Mouse (Mus musculus) limb, embryonic 12.5 days (tissue): Measurements from ENCODE around the gene Pcbp1. TPM values are rescaled to one million over a fixed set of nuclear protein-coding genes. Genes with fewer than 3 reads are reported as not detected.

Source experiments
- ATAC-seq: fragments of 200-750 bp; cut with Nextera tagmentation; 2 replicates; pipeline ENCODE4 v1.8.0; 2017; ENCODE audit warnings: low read depth, moderate TSS enrichment; ENCODE audit not compliant: insufficient number of reproducible peaks, insufficient read depth, low FRiP score, low TSS enrichment
- H3K27ac ChIP-seq: fragments of 300-500 bp; sonication (generic); 2 replicates; pipeline ENCODE4 v1.5.1; 2016; ENCODE audit warnings: mild to moderate bottlenecking, moderate library complexity
- H3K27me3 ChIP-seq: fragments of 300-500 bp; sonication (generic); 2 replicates; pipeline ENCODE4 v1.6.1; 2016; ENCODE audit warnings: mild to moderate bottlenecking, moderate library complexity
- H3K36me3 ChIP-seq: fragments of 300-500 bp; sonication (generic); 2 replicates; pipeline ENCODE4 v1.6.1; 2016; ENCODE audit warnings: mild to moderate bottlenecking, moderate library complexity
- H3K4me1 ChIP-seq: fragments of 300-500 bp; sonication (generic); replicated peaks from 2 replicates; pipeline ENCODE4 v1.6.1; 2016
- H3K4me2 ChIP-seq: fragments of 300-500 bp; sonication (generic); 2 replicates; pipeline ENCODE4 v1.6.1; 2016; ENCODE audit warnings: mild to moderate bottlenecking, moderate library complexity
- H3K4me3 ChIP-seq: fragments of 300-500 bp; sonication (generic); replicated peaks from 2 replicates; pipeline ENCODE4 v1.5.1; 2016; ENCODE audit warnings: mild to moderate bottlenecking
- H3K9ac ChIP-seq: fragments of 300-500 bp; sonication (generic); replicated peaks from 2 replicates; pipeline ENCODE4 v1.6.1; 2016; ENCODE audit warnings: mild to moderate bottlenecking, moderate library complexity
- H3K9me3 ChIP-seq: fragments of 300-500 bp; sonication (generic); 2 replicates; pipeline ENCODE4 v1.6.1; 2016; ENCODE audit warnings: mild to moderate bottlenecking, moderate library complexity
- WGBS: fragments of 180-500 bp; shearing (Covaris S2); methylation state at CpG from one replicate; pipeline ENCODE4 v1.1.7; 2016; 5-methylcytosine and 5-hydroxymethylcytosine counted together
- polyA plus RNA-seq: library from polyadenylated mRNA; unstranded; fragments of >200 nt; fragmentation: Nextera tagmentation; extraction: Ambion mirVana; gene quantifications from 2 replicates; pipeline ENCODE4 v1.2.1, GENCODE M21; 2016

Pcbp1 gene
- polyA plus RNA-seq, 1 experiment from 2014 or later: 583 TPM

DNA sequence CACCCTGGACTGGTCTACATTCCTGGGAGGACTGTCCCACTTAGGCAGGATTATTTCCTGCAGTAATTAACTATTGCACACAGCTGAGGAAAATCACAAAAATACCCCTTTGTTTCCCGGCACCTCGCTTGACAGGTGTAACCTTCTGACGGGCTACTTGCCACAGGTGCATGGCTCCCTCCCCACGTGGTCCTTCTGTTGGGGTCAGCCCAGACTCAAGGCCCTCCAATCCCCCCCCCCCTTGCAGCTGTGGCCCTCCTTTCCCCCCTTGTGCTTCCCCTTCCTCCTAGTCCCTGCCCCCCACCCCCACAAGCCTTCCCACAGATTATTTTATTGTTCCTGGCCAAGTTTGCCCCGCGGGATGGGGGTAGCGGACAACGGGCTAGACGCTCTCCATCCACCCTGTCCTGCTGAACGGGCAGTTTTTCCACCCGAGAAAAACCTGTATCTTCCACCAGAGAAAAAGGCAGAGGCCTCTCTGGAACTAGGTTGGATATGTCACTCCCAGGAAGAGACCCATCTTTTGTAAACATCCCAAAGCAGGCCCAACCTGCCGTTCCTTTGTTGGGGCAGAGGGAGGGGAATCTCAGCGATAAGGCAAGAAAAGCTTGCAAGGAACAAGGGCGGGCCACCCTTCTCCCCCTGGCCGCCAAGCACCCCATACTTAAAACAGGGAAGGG, 2.2 kb downstream of the Pcbp1 start:
- Histone ChIP-seq H3K27me3 (no peaks in the 10 kb centered on the region), H3K4me3 (peak overlapping the region; percentile 93), H3K9me3 (no peaks in the 10 kb centered on the region), H3K27ac (peak overlapping the region; percentile 92), H3K4me2 (peak overlapping the region; percentile 91), H3K9ac (peak overlapping the region; percentile 97), H3K4me1 (peaks cover 9% of the 10 kb centered on the region), H3K36me3 (peaks cover 33% of the 10 kb centered on the region)
- WGBS: under 1% methylated on average over 15 of the region's 15 CpGs
- ATAC-seq: no peak

DNA sequence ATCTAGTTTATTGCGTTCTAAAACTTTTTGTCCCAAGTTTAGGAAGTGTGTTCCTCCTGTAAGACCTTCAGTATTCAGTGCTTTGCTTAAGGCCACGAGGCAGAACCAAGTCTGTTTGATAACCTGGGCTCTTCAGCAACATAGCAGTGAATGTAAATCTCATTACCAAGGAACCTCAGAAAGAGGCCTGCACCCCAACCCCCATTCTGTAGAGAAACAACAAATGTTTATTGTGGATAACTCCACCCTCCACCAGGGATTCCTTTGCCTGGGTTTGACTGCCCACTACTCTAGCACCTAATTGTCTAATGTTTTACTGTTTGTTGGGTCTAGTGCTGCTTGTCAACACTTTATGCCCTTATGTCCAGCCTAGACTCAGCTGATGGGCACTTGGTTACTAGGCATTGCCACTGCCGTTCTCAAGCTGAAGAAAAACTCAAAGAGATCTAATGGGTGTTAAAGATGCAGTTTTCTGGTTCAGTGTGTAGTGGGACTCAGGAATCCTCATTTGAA, 2.8 kb downstream of the Pcbp1 start:
- peaks cover 33% of the 10 kb centered on the region for H3K36me3 ChIP-seq
- peaks cover 9% of the 10 kb centered on the region for H3K4me1 ChIP-seq
- H3K4me2 ChIP-seq: peak overlapping the region; percentile 91
- peak overlapping the region; percentile 93 for H3K4me3 ChIP-seq
- H3K27ac ChIP-seq: peak overlapping the region; percentile 92
- no peaks in the 10 kb centered on the region for H3K27me3 ChIP-seq
- H3K9me3 ChIP-seq: no peaks in the 10 kb centered on the region
- 45% methylated on average over 3 of the region's 3 CpGs for WGBS
- peak overlapping the region; percentile 97 for H3K9ac ChIP-seq
- no peak for ATAC-seq

GRCm38 (mm10) chr6:86522001-86522911, 3.9 kb downstream of the Pcbp1 start:
- H3K9ac ChIP-seq: no peak overlapping the region
- no peaks in the 10 kb centered on the region for H3K27me3 ChIP-seq
- H3K36me3 ChIP-seq: peaks cover 33% of the 10 kb centered on the region
- ATAC-seq: no peak
- H3K4me2 ChIP-seq: peak overlapping the region; percentile 91; the same call in 1 of the 2 replicates
- H3K4me1 ChIP-seq: peaks cover 9% of the 10 kb centered on the region
- H3K9me3 ChIP-seq: no peaks in the 10 kb centered on the region
- WGBS: 88% methylated on average over 5 of the region's 5 CpGs
- H3K27ac ChIP-seq: peak overlapping the region; percentile 92; the same call in 1 of the 2 replicates
- H3K4me3 ChIP-seq: 0 out of 2 replicates have a peak overlapping the region, but pooled peaks have one; percentile 12

DNA sequence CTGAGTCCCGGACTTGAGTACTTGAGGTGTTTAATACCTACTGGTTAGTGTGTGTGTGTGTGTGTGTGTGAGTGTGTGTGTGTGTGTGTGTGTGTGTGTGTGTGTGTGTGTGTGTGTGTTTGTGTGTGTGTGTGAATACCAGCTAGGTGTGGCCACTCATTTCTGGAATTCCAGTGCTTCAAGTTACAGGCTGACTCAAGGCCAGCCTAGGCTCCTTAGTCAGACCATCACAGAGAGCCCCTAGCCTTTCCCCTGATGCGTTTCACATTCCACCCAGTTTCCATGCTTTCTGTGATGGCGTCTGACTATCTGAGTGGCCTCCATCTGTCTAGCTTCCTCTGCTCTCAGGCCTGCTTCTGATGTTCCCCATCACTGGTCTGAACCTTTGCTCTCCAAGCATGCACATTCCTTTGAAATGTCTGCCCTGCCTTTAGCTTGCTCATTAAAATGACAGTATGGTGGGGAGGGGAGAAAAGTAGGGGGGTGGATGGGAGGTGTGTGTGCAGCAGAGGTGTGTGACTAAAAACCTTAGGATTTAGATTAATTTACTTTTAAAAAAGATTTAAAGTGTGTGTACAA, 6.3 kb downstream of the Pcbp1 start:
- no peak overlapping the region for H3K4me3 ChIP-seq
- no peak overlapping the region for H3K9ac ChIP-seq
- no peaks in the 10 kb centered on the region for H3K9me3 ChIP-seq
- no peak overlapping the region for H3K4me2 ChIP-seq
- peaks cover 9% of the 10 kb centered on the region for H3K4me1 ChIP-seq
- no peak overlapping the region for H3K27ac ChIP-seq
- WGBS: 73% methylated on average over 3 of the region's 3 CpGs
- no peaks in the 10 kb centered on the region for H3K27me3 ChIP-seq
- ATAC-seq: no peak
- H3K36me3 ChIP-seq: peaks cover 29% of the 10 kb centered on the region

DNA sequence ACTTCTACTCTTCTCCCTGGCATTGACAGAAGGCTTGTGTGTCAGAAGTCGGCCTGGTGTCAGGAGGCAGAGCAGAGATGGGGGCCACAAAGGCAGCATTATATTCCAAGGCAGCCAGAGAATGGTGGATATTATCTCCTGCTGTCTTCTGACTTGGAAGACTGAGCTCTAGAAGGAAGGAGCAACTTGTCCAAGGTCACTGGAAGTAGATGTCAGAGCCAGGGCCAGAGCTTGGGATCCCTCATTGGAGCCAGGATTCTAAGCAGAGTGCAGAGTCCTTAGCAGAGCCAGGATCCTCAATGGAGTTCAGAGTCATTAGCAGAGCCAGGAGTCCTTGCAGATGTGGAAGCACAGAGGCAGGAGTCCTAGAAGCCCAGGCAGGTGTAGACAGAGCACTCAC, 10.1 kb downstream of the Pcbp1 start:
- Histone ChIP-seq H3K4me2 (no peak overlapping the region), H3K27ac (no peak overlapping the region), H3K27me3 (no peaks in the 10 kb centered on the region), H3K9me3 (no peaks in the 10 kb centered on the region), H3K36me3 (peaks cover 1% of the 10 kb centered on the region; the same call in 1 of the 2 replicates), H3K4me1 (no peaks in the 10 kb centered on the region), H3K4me3 (no peak overlapping the region), H3K9ac (no peak overlapping the region)
- 73% methylated on average over 1 of the region's 1 CpGs for WGBS
- no peak for ATAC-seq

- H3K4me3 ChIP-seq: no peak overlapping the region
- no peak overlapping the region for H3K27ac ChIP-seq
- H3K9ac ChIP-seq: no peak overlapping the region
- no peaks in the 10 kb centered on the region for H3K27me3 ChIP-seq
- ATAC-seq: no peak
- no peaks in the 10 kb centered on the region for H3K4me1 ChIP-seq
- 91% methylated on average over 4 of the region's 4 CpGs for WGBS
- H3K4me2 ChIP-seq: no peak overlapping the region
- H3K9me3 ChIP-seq: no peaks in the 10 kb centered on the region
- no peaks in the 10 kb centered on the region for H3K36me3 ChIP-seq
Measured at GRCm38 (mm10) chr6:86513296-86513695, 12.8 kb downstream of the Pcbp1 start.

- WGBS: 77% methylated on average over 4 of the region's 4 CpGs
- ATAC-seq: no peak
- H3K9ac ChIP-seq: no peak overlapping the region
- H3K4me1 ChIP-seq: no peaks in the 10 kb centered on the region
- no peak overlapping the region for H3K27ac ChIP-seq
- H3K9me3 ChIP-seq: no peaks in the 10 kb centered on the region
- H3K4me2 ChIP-seq: no peak overlapping the region
- no peaks in the 10 kb centered on the region for H3K27me3 ChIP-seq
- no peak overlapping the region for H3K4me3 ChIP-seq
- H3K36me3 ChIP-seq: no peaks in the 10 kb centered on the region
Measured at GRCm38 (mm10) chr6:86510979-86511378, 15.1 kb downstream of the Pcbp1 start.

DNA sequence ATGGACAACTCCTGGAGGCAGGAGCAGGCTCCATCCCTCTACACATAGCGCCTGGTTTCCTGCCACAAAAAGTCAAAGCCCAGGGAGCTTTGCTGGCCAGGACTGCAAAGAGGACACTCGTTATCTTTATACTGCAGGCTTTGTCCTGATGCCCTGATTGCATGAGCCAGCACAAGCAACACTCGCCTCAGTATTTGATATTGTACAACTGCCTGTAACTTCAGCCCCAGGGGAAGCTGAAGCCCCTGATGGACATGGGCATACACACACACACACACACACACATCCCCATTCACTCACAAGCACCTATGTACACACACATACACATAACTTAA, 16.3 kb downstream of the Pcbp1 start:
- H3K4me3 ChIP-seq: no peak overlapping the region
- no peaks in the 10 kb centered on the region for H3K9me3 ChIP-seq
- no peak for ATAC-seq
- H3K36me3 ChIP-seq: no peaks in the 10 kb centered on the region
- H3K27me3 ChIP-seq: no peaks in the 10 kb centered on the region
- H3K27ac ChIP-seq: no peak overlapping the region
- H3K9ac ChIP-seq: no peak overlapping the region
- no peaks in the 10 kb centered on the region for H3K4me1 ChIP-seq
- 60% methylated on average over 3 of the region's 3 CpGs for WGBS
- H3K4me2 ChIP-seq: no peak overlapping the region

DNA sequence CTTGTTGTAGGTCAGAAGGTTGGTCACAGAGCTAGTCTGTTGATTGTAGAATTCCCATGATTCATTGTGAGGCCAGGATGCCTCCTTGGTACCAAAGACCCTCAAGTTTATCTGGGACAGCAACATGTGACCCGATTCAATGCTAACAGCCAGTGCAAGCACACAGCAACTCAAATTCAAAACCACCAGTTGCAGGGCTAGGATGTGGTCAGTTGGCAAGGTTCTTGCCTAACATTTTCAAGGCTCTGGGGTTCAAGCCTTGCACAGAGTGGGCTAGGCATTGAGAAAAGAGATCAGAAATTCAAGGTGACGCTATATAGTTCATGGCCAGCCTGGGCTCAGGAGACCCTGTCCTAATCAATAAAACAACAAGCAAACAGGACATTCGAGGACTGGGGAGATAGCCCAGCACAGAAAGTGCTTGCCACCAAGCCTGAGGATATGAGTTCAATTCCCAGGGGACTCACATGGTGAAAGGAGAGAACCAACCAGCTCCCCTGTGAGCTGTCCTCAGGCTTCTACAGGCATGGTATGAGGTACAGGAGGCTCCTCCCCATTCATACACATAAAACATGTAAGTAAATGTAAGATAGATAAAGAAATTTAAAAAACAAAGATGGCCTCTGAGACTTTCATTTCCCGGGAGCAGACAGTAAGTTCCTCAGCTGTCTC, 16.8 kb downstream of the Pcbp1 start:
- no peaks in the 10 kb centered on the region for H3K36me3 ChIP-seq
- H3K9me3 ChIP-seq: no peaks in the 10 kb centered on the region
- 85% methylated on average over 4 of the region's 4 CpGs for WGBS
- no peaks in the 10 kb centered on the region for H3K27me3 ChIP-seq
- no peak overlapping the region for H3K27ac ChIP-seq
- no peak overlapping the region for H3K4me3 ChIP-seq
- no peak overlapping the region for H3K9ac ChIP-seq
- no peaks in the 10 kb centered on the region for H3K4me1 ChIP-seq
- ATAC-seq: no peak
- no peak overlapping the region for H3K4me2 ChIP-seq

DNA sequence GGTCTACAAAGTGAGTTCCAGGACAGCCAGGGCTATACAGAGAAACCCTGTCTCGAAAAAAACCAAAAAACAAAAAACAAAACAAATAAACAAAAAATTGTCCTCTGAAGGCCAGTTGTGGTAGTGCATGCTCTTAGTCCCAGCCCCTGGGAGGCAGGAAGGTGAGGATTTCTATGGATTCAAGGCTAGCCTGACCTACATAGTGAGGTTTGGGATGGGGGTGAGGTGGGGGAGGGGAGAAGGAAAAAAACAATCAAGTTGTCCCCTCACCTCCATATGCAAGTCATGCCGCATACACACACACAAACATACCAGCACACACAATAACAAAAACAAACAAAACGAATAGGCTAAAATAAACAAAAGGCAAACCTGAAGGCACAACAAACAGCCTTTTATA, 17.4 kb downstream of the Pcbp1 start:
- ATAC-seq: no peak
- 90% methylated on average over 3 of the region's 3 CpGs for WGBS

DNA sequence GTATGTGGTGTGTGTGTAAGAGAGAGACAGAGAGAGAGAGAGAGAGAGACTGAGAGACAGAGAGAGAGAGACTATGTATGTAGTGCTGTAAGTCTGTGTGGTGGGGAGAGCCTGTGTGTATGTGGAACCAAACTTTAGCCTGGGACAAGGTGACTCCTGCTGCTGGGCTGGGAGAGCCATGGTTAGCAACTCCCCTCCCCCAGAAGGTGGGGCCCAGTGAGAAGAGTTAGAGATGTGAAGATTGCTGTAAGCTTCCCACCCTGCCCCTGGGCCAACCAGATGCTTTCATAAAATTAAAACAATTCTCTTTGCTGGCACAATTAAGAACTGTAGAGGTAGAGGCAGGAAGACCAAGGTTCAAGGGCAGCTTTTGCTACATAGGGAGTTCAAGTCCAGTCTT, 19.0 kb downstream of the Pcbp1 start:
- Histone ChIP-seq H3K9me3 (no peaks in the 10 kb centered on the region), H3K36me3 (no peaks in the 10 kb centered on the region), H3K4me3 (no peak overlapping the region), H3K27ac (no peak overlapping the region), H3K4me1 (no peaks in the 10 kb centered on the region), H3K27me3 (no peaks in the 10 kb centered on the region), H3K9ac (no peak overlapping the region), H3K4me2 (no peak overlapping the region)
- ATAC-seq: no peak

More for the DNA sequence above, 17.4 kb downstream of the Pcbp1 start:
- Histone ChIP-seq H3K9ac (no peak overlapping the region), H3K4me3 (no peak overlapping the region), H3K4me1 (no peaks in the 10 kb centered on the region), H3K27ac (no peak overlapping the region), H3K27me3 (no peaks in the 10 kb centered on the region), H3K36me3 (no peaks in the 10 kb centered on the region), H3K9me3 (no peaks in the 10 kb centered on the region), H3K4me2 (no peak overlapping the region)
